Mouse (Mus musculus) liver, embryonic 14.5 days (tissue): ENCODE results near the gene 4930578G10Rik.
"Not testable (repeated sequence)": the region's sequence is repeated elsewhere in the genome, so short reads cannot be mapped to it uniquely, and the experiment has no call there.

Experiments used
- CTCF ChIP-seq: IDR thresholded peaks from 2 replicates; pipeline ENCODE4 v1.5.1; 2016; ENCODE audit warnings: antibody characterized with exemption, low read depth, control low read depth
- EP300 ChIP-seq: IDR thresholded peaks from 2 replicates; pipeline ENCODE4 v1.6.1; 2016; ENCODE audit warnings: antibody characterized with exemption, low read depth

- not testable (repeated sequence) for TF ChIP-seq CTCF, EP300
These were observed 21.1 kb downstream of the 4930578G10Rik start, which contains the start of gene Ccl19 for GRCm38 (mm10) chr4:42756477-42756876.
